Mouse (Mus musculus): ENCODE data around the gene Samd14. TPM values are rescaled to one million over a fixed set of nuclear protein-coding genes. Genes with fewer than 3 reads are reported as not detected.
A peak's percentile ranks its signal among the peaks of the same experiment; 100 is the strongest.

The Samd14 gene
- total RNA-seq, 2 experiments from 2014 or later, result 0.92 to 6.1 TPM

GRCm38 (mm10) chr11:95027850-95028470 lies 18.3 kb downstream of the Samd14 start:
- ATAC-seq (replicated peaks; ENCODE audit: poor library complexity), result no peak

GRCm38 (mm10) chr11:95032945-95033344 lies 23.3 kb downstream of the Samd14 start:
- no peak for ATAC-seq (replicated peaks; ENCODE audit: poor library complexity)

- ATAC-seq (replicated peaks; ENCODE audit: poor library complexity), result no peak
Observed at GRCm38 (mm10) chr11:95033617-95034016, 23.9 kb downstream of the Samd14 start.

GRCm38 (mm10) chr11:95034902-95035301 lies 25.2 kb downstream of the Samd14 start:
- no peak for ATAC-seq (replicated peaks; ENCODE audit: poor library complexity)

DNA sequence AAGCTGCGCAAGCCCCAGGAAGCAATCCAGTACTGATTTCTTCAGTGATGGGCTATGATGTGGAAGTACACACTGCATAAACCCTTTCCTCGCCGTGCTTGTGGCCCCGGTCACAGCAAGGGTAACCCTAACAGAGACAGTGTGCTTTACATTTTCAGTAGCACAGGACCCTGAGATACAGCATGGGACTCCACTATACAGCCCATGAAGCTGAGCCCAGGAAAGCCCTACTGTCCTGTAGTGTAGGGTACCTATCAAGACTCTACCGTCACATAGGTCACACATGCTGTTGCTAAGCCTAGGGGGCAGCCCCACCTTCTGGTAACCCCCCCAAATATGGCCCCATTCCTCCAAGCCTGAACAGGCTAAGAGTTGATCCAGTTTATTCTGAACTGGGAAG lies 26.8 kb downstream of the Samd14 start:
- no peak for ATAC-seq (replicated peaks; ENCODE audit: poor library complexity)

DNA sequence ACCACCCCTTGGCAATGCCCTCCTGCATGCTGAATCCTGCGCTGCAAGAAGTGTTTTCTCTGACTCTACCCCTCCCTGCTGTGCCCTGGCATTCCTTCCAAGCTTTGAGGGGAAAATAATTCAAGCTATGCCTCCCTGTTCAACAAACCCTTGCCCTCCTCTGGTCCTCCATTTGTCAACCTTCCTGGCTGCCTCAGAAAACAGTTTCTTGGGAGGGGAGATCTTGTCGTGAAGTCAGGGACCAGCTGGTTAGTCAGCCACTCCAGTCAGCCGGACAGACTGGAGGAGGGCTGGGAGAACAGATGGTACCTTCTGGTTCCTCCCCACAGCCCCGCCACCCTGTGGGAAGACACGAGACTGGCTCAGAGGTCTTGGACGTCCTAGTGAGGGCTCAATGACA lies 27.6 kb downstream of the Samd14 start:
- no peak for ATAC-seq (replicated peaks; ENCODE audit: poor library complexity)

DNA sequence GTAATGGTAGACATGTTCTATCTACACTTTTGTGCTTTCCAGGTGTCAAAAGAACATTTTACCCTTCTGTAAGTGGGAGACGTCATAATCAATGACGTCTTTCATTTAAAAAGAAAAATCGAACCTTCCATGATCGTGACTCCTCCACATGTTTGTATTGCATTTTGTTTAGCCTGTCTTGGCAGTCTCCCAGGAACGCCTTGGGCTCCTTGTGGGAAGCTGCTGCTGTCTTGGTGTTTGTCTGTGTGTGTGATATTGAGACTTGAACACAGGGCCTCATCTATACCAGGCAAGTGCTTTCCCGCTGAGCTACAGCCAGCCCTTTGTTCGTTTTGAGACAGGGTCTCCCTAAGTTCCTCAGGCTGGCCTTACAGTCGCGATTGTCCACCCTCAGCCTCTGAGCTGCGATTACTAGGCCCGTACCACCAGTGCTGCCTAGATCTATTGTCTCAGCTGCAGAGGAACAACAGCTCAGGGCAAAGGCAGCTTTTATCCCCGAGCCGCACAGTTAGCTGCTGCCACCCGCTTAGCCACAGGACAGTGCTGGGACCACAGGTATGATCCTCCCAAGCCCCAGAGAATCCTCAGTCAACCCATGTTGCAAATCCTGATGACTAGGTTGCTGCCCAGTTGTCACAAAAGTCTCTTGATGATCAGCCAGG lies 28.6 kb downstream of the Samd14 start:
- ATAC-seq (replicated peaks; ENCODE audit: poor library complexity), result no peak

- no peak for ATAC-seq (replicated peaks; ENCODE audit: poor library complexity)
Observed at GRCm38 (mm10) chr11:95038818-95039655, 29.4 kb downstream of the Samd14 start.

DNA sequence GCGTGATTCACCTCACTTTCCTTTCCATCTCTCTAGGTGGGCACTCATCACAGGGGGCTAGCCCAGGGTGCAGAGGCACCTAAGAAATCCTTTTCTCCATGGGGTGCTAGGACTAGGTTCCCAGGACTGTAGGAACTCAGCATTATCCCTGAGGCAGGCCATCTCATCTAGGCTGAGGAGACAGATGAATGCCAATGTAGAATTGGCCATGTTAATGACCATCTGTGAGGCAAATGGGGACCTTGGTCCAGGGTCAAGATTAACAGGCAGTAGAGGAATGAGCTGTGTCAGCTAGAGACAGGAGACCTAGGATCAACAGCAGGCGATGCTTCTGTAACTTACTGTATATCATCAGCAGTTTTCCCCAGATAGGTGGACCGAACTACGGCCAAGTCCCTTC lies 30.1 kb downstream of the Samd14 start:
- ATAC-seq (replicated peaks; ENCODE audit: poor library complexity), result no peak

DNA sequence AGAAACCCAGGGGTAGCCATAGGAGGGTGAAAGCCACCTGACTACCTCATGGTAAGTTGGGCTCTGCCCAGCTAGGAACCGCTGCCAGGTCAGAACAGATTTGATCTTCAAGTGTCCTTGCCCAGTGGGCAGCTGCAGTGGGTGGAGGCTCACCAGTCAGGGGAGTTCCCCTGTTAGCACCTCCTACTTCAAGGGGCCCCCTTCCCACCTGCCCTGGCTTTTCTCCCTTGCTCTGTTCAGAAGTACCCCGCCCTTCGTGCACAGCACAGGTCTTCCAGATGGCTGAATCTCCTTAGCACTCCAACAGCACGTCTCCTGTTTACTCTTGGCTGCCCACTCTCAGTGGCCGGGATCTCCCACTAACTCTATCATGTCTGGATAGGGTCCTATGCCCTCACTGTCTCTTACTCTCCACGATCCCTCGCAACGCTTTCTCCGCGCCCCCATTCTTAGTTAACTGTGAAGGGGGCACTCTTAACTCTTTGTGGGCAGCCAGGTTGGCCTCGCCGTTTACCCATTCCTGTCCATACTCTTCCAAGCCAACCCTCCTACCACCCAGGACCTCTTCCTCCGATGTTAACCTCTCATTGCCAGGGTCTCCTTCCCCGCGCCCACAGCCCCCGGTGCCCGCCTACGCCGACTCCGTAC lies 30.9 kb downstream of the Samd14 start:
- ATAC-seq (replicated peaks; ENCODE audit: poor library complexity), result 0 out of 2 replicates have a peak, but pooled peaks have one; percentile 4

- peak; percentile 97 for ATAC-seq (replicated peaks; ENCODE audit: poor library complexity)
Observed at GRCm38 (mm10) chr11:95041139-95041609, 31.5 kb downstream of the Samd14 start, which contains the start of gene Pdk2. Gene Pdk2 (minus strand): TSS chr11:95041354.

DNA sequence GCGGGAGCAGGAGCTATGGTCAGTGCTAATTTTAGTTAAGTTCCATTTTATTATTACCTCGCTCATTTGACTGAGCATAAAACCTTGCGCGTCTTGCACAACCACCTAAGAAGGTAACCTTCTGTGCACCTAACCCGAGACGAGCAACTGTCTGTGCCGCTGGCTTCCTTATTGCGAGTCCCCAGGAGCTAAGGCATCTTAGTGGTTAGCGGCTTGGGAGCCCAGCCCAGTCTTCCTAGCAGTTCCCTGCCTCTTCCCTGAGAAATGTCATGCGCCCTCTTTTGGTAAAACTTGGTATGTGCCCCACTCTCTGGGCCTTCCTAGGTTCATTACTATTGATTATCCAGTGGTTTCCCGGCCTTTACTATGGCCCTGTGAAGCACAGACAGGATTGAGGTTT lies 32.4 kb downstream of the Samd14 start:
- peak; percentile 60 for ATAC-seq (replicated peaks; ENCODE audit: poor library complexity)

GRCm38 (mm10) chr11:95043060-95043459 lies 33.4 kb downstream of the Samd14 start:
- ATAC-seq (replicated peaks; ENCODE audit: poor library complexity), result no peak

- no peak for ATAC-seq (replicated peaks; ENCODE audit: poor library complexity)
Observed at GRCm38 (mm10) chr11:95043608-95044007, 33.9 kb downstream of the Samd14 start.

DNA sequence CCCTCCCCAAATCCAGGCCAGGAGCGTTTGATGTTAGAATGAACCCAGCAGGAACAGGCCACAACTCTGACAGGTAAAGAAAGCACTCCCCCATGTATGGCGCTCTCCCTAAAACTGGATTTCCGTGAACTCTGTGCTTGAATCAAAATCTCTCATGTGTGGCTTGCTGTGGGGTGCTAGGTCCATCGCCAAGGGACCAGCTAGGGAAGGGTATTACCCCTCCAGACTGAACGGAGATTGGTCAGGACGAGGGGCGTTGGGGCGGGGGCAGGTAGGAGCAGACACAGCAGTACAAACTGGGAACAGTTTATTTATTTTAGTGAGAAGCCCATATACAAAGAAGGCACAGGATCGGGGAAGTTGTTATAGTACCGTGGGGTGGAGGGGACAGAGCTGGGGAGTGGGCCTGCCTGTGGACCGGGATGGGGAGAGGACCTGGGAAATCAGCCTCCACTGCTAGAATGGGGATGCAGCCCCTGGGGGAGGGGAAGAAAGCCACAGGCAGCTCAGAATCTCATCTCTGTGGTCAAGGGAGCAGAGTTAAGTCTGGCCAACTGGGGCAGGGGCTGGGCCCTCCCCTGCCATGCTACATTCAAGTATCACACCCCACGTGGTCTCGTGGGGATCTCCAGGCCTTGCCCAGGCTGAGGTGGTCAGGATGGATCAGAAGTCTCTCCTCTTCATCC lies 34.6 kb downstream of the Samd14 start:
- ATAC-seq (replicated peaks; ENCODE audit: poor library complexity), result no peak

DNA sequence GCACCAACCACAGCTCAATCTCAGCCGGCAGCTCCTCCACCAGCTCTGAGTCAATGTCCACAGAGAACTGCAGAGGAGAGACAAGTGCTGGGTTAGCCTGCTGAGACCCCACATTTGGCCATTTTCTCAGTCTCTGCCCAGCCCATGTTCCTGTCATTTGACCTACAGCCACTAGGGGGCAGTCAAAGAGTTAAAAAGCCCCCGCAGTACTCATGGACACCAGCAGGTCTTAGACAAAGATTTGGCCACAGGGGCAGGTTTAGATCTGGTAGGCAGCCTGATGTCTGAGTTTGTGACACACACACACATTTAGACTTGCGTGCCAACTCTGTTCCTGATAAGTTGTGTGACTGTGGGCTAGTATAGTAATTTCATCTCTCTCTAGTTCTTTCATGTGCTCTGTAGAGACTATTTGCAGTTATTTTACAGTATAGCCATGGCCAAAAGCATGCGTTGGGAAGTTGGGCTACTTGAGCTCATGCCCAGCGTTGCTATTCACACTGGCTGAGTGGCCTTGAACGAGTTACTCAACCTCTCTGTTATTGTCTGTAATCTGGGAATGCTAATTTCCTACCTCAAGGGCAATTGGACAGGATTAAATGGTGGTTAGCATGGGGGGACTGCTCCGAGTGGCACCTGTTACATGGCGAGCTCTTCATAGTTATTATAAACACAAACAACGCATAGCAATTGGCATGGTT lies 37.5 kb downstream of the Samd14 start:
- peak; percentile 92 for ATAC-seq (replicated peaks; ENCODE audit: poor library complexity)

DNA sequence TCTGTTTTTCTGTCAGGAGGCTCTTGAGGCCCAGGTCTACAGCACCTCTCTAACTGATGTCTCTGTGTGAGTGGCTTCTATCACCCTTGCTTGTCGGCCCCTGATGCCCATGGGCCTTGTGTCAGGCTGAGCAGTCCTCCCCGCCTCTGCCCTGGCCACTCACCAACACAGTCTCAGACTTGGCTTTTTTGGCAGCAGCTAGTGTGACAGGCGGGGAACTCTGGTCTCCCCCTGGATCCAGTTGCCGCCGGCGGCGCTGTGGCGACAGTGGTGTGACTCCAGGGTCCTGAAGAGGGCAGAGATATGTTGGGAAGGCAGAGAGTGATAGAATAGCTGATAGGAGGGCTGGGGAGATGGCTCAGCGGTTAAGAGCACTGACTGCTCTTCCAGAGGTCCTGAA lies 43.4 kb downstream of the Samd14 start:
- ATAC-seq (replicated peaks; ENCODE audit: poor library complexity), result no peak

- no peak for ATAC-seq (replicated peaks; ENCODE audit: poor library complexity)
Observed at GRCm38 (mm10) chr11:95056768-95057501, 47.3 kb downstream of the Samd14 start.

DNA sequence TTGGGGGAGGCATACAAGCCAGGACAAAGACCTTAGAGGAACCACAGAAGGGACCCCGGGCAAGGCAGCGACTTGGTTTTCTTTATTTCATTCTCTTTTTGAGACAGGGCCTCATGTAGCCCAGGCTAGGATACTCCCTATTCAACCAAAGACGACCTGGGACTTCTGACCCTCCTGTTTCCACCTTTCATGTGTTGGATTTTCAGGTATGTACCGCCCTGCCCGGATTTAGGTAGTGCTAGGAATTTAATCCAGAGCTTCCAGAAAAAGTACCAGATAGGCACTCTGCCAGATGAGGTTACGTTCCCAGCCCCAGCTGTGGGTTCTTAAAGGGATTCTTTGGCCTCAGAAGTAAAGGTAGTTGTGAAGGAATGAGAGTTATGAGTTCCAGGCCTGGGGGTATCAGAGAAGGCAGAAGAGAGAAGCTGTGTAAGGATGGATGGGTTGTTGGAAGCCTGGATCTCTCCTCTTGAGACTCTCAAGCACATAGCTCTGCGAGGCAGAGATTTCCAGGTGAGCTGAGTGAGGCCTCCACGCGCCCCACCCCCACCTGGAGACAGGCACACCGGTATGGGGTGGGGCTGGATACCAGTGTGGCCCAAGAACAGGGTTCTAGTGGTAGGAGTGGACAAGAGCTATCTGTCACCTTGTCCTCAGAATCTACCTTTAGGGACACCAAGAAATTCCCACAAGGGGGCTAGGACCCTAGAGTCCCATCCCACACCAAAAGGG lies 59.7 kb downstream of the Samd14 start:
- no peak for ATAC-seq (replicated peaks; ENCODE audit: poor library complexity)
